Mouse (Mus musculus): ENCODE results near the gene Cxcr2. TPM values are rescaled to one million over a fixed set of nuclear protein-coding genes. Genes with fewer than 3 reads are reported as not detected.
A peak's percentile ranks its signal among the peaks of the same experiment; 100 is the strongest.
"Not testable (repeated sequence)": the region's sequence is repeated elsewhere in the genome, so short reads cannot be mapped to it uniquely, and the experiment has no call there.

The Cxcr2 gene
- polyA plus RNA-seq, 1 experiment from 2014 or later = 0.18 TPM

GRCm38 (mm10) chr1:74150101-74150500 lies 3.7 kb upstream of the Cxcr2 start:
- Histone ChIP-seq H3K4me1 (replicated peaks; ENCODE audit: control insufficient read depth, insufficient read depth) (no peaks in the 10 kb centered on the region), H3K4me2 (replicated peaks; ENCODE audit: low read depth) (no peak overlapping the region), H3K9me3 (ENCODE audit: control insufficient read depth, low read length) (no peaks in the 10 kb centered on the region), H3K9ac (ENCODE audit: low read length) (no peak overlapping the region), H3K27me3 (ENCODE audit: control insufficient read depth, insufficient read depth, low read length) (no peaks in the 10 kb centered on the region), H3K36me3 (ENCODE audit: control insufficient read depth, insufficient read depth, low read length) (no peaks in the 10 kb centered on the region), H3K27ac (replicated peaks) (no peak overlapping the region), H3K4me3 (ENCODE audit: low read depth, low read length) (no peak overlapping the region)
- 76% methylated on average over 3 of the region's 3 CpGs for WGBS
- ATAC-seq (ENCODE audit: low FRiP score, low TSS enrichment) (no peak), DNase-seq (ENCODE audit: low spot score) (no peak)
- TF ChIP-seq EP300 (optimal IDR thresholded peaks at IDR 0.05) = no peak
- TF ChIP-seq CTCF (IDR thresholded peaks at IDR 0.05; ENCODE audit: low read depth) = no peak

- no peak for TF ChIP-seq EP300 (optimal IDR thresholded peaks at IDR 0.05)
- TF ChIP-seq CTCF (IDR thresholded peaks at IDR 0.05; ENCODE audit: low read depth) = no peak
- H3K27ac ChIP-seq (replicated peaks) = no peak overlapping the region
- no peaks in the 10 kb centered on the region for H3K27me3 ChIP-seq (ENCODE audit: control insufficient read depth, insufficient read depth, low read length)
- ATAC-seq (ENCODE audit: low FRiP score, low TSS enrichment) (no peak), DNase-seq (ENCODE audit: low spot score) (no peak)
- no peaks in the 10 kb centered on the region for H3K36me3 ChIP-seq (ENCODE audit: control insufficient read depth, insufficient read depth, low read length)
- no peaks in the 10 kb centered on the region for H3K9me3 ChIP-seq (ENCODE audit: control insufficient read depth, low read length)
- H3K4me1 ChIP-seq (replicated peaks; ENCODE audit: control insufficient read depth, insufficient read depth) = no peaks in the 10 kb centered on the region
- no peak overlapping the region for H3K9ac ChIP-seq (ENCODE audit: low read length)
- 66% methylated on average over 3 of the region's 3 CpGs for WGBS
- H3K4me2 ChIP-seq (replicated peaks; ENCODE audit: low read depth) = no peak overlapping the region
- no peak overlapping the region for H3K4me3 ChIP-seq (ENCODE audit: low read depth, low read length)
These were observed 2.7 kb upstream of the Cxcr2 start for GRCm38 (mm10) chr1:74151091-74151490.

GRCm38 (mm10) chr1:74155435-74156012 lies 1.7 kb downstream of the Cxcr2 start:
- WGBS = 74% methylated on average over 6 of the region's 6 CpGs
- Histone ChIP-seq H3K4me1 (replicated peaks; ENCODE audit: control insufficient read depth, insufficient read depth) (no peaks in the 10 kb centered on the region), H3K27me3 (ENCODE audit: control insufficient read depth, insufficient read depth, low read length) (no peaks in the 10 kb centered on the region), H3K27ac (replicated peaks) (no peak overlapping the region), H3K9ac (ENCODE audit: low read length) (no peak overlapping the region), H3K4me2 (replicated peaks; ENCODE audit: low read depth) (no peak overlapping the region), H3K36me3 (ENCODE audit: control insufficient read depth, insufficient read depth, low read length) (no peaks in the 10 kb centered on the region), H3K9me3 (ENCODE audit: control insufficient read depth, low read length) (no peaks in the 10 kb centered on the region), H3K4me3 (ENCODE audit: low read depth, low read length) (no peak overlapping the region)
- DNase-seq (ENCODE audit: low spot score) = peak; percentile 12
- no peak for TF ChIP-seq CTCF (IDR thresholded peaks at IDR 0.05; ENCODE audit: low read depth)
- no peak for TF ChIP-seq EP300 (optimal IDR thresholded peaks at IDR 0.05)
- ATAC-seq (ENCODE audit: low FRiP score, low TSS enrichment) = peak; percentile 61; the same call in 1 of the 2 replicates

- ATAC-seq (ENCODE audit: low FRiP score, low TSS enrichment) (peak; percentile 21; the same call in 1 of the 2 replicates), DNase-seq (ENCODE audit: low spot score) (peak; percentile 9)
- Histone ChIP-seq H3K9me3 (ENCODE audit: control insufficient read depth, low read length) (no peaks in the 10 kb centered on the region), H3K4me2 (replicated peaks; ENCODE audit: low read depth) (no peak overlapping the region), H3K27ac (replicated peaks) (no peak overlapping the region), H3K4me3 (ENCODE audit: low read depth, low read length) (no peak overlapping the region), H3K4me1 (replicated peaks; ENCODE audit: control insufficient read depth, insufficient read depth) (no peaks in the 10 kb centered on the region), H3K9ac (ENCODE audit: low read length) (no peak overlapping the region), H3K27me3 (ENCODE audit: control insufficient read depth, insufficient read depth, low read length) (no peaks in the 10 kb centered on the region), H3K36me3 (ENCODE audit: control insufficient read depth, insufficient read depth, low read length) (no peaks in the 10 kb centered on the region)
- no peak for TF ChIP-seq CTCF (IDR thresholded peaks at IDR 0.05; ENCODE audit: low read depth)
- WGBS = 65% methylated on average over 14 of the region's 14 CpGs
These were observed 2.7 kb downstream of the Cxcr2 start for GRCm38 (mm10) chr1:74156381-74156910.

GRCm38 (mm10) chr1:74159613-74160012 lies 5.8 kb downstream of the Cxcr2 start:
- 80% methylated on average over 4 of the region's 5 CpGs for WGBS
- not testable (repeated sequence) for H3K4me3 ChIP-seq (ENCODE audit: low read depth, low read length); H3K9me3 ChIP-seq (ENCODE audit: control insufficient read depth, low read length); DNase-seq (ENCODE audit: low spot score); H3K27me3 ChIP-seq (ENCODE audit: control insufficient read depth, insufficient read depth, low read length); ATAC-seq (ENCODE audit: low FRiP score, low TSS enrichment); H3K4me2 ChIP-seq (replicated peaks; ENCODE audit: low read depth); H3K27ac ChIP-seq (replicated peaks); H3K9ac ChIP-seq (ENCODE audit: low read length); H3K36me3 ChIP-seq (ENCODE audit: control insufficient read depth, insufficient read depth, low read length); H3K4me1 ChIP-seq (replicated peaks; ENCODE audit: control insufficient read depth, insufficient read depth)

- Histone ChIP-seq H3K4me2 (replicated peaks; ENCODE audit: low read depth) (no peak overlapping the region), H3K9ac (ENCODE audit: low read length) (no peak overlapping the region), H3K27me3 (ENCODE audit: control insufficient read depth, insufficient read depth, low read length) (no peaks in the 10 kb centered on the region), H3K4me1 (replicated peaks; ENCODE audit: control insufficient read depth, insufficient read depth) (no peaks in the 10 kb centered on the region), H3K4me3 (ENCODE audit: low read depth, low read length) (no peak overlapping the region), H3K36me3 (ENCODE audit: control insufficient read depth, insufficient read depth, low read length) (no peaks in the 10 kb centered on the region), H3K9me3 (ENCODE audit: control insufficient read depth, low read length) (no peaks in the 10 kb centered on the region), H3K27ac (replicated peaks) (no peak overlapping the region)
- no peak for ATAC-seq (ENCODE audit: low FRiP score, low TSS enrichment)
- TF ChIP-seq CTCF (IDR thresholded peaks at IDR 0.05; ENCODE audit: low read depth) (no peak), EP300 (optimal IDR thresholded peaks at IDR 0.05) (no peak)
- whole genome bisulfite sequencing = 53% methylated on average over 2 of the region's 2 CpGs
- no peak for DNase-seq (ENCODE audit: low spot score)
These were observed 6.2 kb downstream of the Cxcr2 start for GRCm38 (mm10) chr1:74160036-74160435.
